Mouse (Mus musculus): ENCODE data around the gene Pank2. TPM values are rescaled to one million over a fixed set of nuclear protein-coding genes. Genes with fewer than 3 reads are reported as not detected.
"Not testable (repeated sequence)": the region's sequence is repeated elsewhere in the genome, so short reads cannot be mapped to it uniquely, and the experiment has no call there.

Gene Pank2
- polyA plus RNA-seq, 1 experiment from 2014 or later = 22.3 TPM

GRCm38 (mm10) chr2:131296746-131297261 lies 34.5 kb downstream of the Pank2 start:
- H3K36me3 ChIP-seq (ENCODE audit: insufficient read depth, low read length) = peaks cover 21% of the 10 kb centered on the region; the same call in 1 of the 2 replicates
- H3K27ac ChIP-seq (ENCODE audit: low read length) = no peak overlapping the region
- TF ChIP-seq CTCF (IDR thresholded peaks at IDR 0.05) = no peak

GRCm38 (mm10) chr2:131298674-131299073 lies 36.4 kb downstream of the Pank2 start:
- DNase-seq (ENCODE audit: low spot score); H3K9me3 ChIP-seq (ENCODE audit: low read length); H3K27ac ChIP-seq (ENCODE audit: low read length); H3K4me1 ChIP-seq (ENCODE audit: insufficient read depth, low read depth, low read length); H3K9ac ChIP-seq (replicated peaks; ENCODE audit: low read depth); H3K27me3 ChIP-seq (replicated peaks; ENCODE audit: insufficient read depth, low read length); ATAC-seq; H3K4me2 ChIP-seq (replicated peaks; ENCODE audit: low read depth, low read length); H3K4me3 ChIP-seq (ENCODE audit: low read depth, low read length): not testable (repeated sequence)
- H3K36me3 ChIP-seq (ENCODE audit: insufficient read depth, low read length) = peaks cover 16% of the 10 kb centered on the region; the same call in 1 of the 2 replicates
- 76% methylated on average over 7 of the region's 7 CpGs for WGBS

More at GRCm38 (mm10) chr2:131296746-131297261, 34.5 kb downstream of the Pank2 start:
- Histone ChIP-seq H3K4me1 (ENCODE audit: insufficient read depth, low read depth, low read length) (no peaks in the 10 kb centered on the region), H3K4me3 (ENCODE audit: low read depth, low read length) (no peak overlapping the region), H3K4me2 (replicated peaks; ENCODE audit: low read depth, low read length) (no peak overlapping the region), H3K9me3 (ENCODE audit: low read length) (no peaks in the 10 kb centered on the region), H3K9ac (replicated peaks; ENCODE audit: low read depth) (no peak overlapping the region), H3K27me3 (replicated peaks; ENCODE audit: insufficient read depth, low read length) (no peaks in the 10 kb centered on the region)
- DNase-seq (ENCODE audit: low spot score) (no peak), ATAC-seq (no peak)
- 93% methylated on average over 2 of the region's 2 CpGs for WGBS

GRCm38 (mm10) chr2:131300485-131300884 lies 38.2 kb downstream of the Pank2 start:
- H3K9ac ChIP-seq (replicated peaks; ENCODE audit: low read depth) = no peak overlapping the region

GRCm38 (mm10) chr2:131301635-131302034 lies 39.3 kb downstream of the Pank2 start:
- DNase-seq (ENCODE audit: low spot score) (peak; percentile 57), ATAC-seq (peak; percentile 50)
- no peaks in the 10 kb centered on the region for H3K27me3 ChIP-seq (replicated peaks; ENCODE audit: insufficient read depth, low read length)
- H3K4me2 ChIP-seq (replicated peaks; ENCODE audit: low read depth, low read length) = no peak overlapping the region
- TF ChIP-seq EP300 (IDR thresholded peaks at IDR 0.05) (no peak), CTCF (IDR thresholded peaks at IDR 0.05) (no peak)
- peaks cover 12% of the 10 kb centered on the region; the same call in 1 of the 2 replicates for H3K36me3 ChIP-seq (ENCODE audit: insufficient read depth, low read length)
- H3K9me3 ChIP-seq (ENCODE audit: low read length) = no peaks in the 10 kb centered on the region
- no peaks in the 10 kb centered on the region for H3K4me1 ChIP-seq (ENCODE audit: insufficient read depth, low read depth, low read length)
- H3K9ac ChIP-seq (replicated peaks; ENCODE audit: low read depth) = no peak overlapping the region
- no peak overlapping the region for H3K27ac ChIP-seq (ENCODE audit: low read length)
- H3K4me3 ChIP-seq (ENCODE audit: low read depth, low read length) = no peak overlapping the region

More at GRCm38 (mm10) chr2:131300485-131300884, 38.2 kb downstream of the Pank2 start:
- H3K4me3 ChIP-seq (ENCODE audit: low read depth, low read length) = no peak overlapping the region
- H3K9me3 ChIP-seq (ENCODE audit: low read length) = no peaks in the 10 kb centered on the region
- no peak overlapping the region for H3K4me2 ChIP-seq (replicated peaks; ENCODE audit: low read depth, low read length)
- H3K4me1 ChIP-seq (ENCODE audit: insufficient read depth, low read depth, low read length) = no peaks in the 10 kb centered on the region
- WGBS = 72% methylated on average over 2 of the region's 2 CpGs
- no peaks in the 10 kb centered on the region for H3K27me3 ChIP-seq (replicated peaks; ENCODE audit: insufficient read depth, low read length)
- no peak for DNase-seq (ENCODE audit: low spot score)
- TF ChIP-seq CTCF (IDR thresholded peaks at IDR 0.05) = no peak
- no peak for TF ChIP-seq EP300 (IDR thresholded peaks at IDR 0.05)
- ATAC-seq = no peak
- no peak overlapping the region for H3K27ac ChIP-seq (ENCODE audit: low read length)
- peaks cover 18% of the 10 kb centered on the region; the same call in 1 of the 2 replicates for H3K36me3 ChIP-seq (ENCODE audit: insufficient read depth, low read length)

GRCm38 (mm10) chr2:131304497-131304896 lies 42.2 kb downstream of the Pank2 start:
- 73% methylated on average over 9 of the region's 9 CpGs for WGBS
- no peak for TF ChIP-seq CTCF (IDR thresholded peaks at IDR 0.05)
- no peak for TF ChIP-seq EP300 (IDR thresholded peaks at IDR 0.05)
- Histone ChIP-seq H3K4me1 (ENCODE audit: insufficient read depth, low read depth, low read length) (no peaks in the 10 kb centered on the region), H3K4me3 (ENCODE audit: low read depth, low read length) (no peak overlapping the region), H3K9me3 (ENCODE audit: low read length) (no peaks in the 10 kb centered on the region), H3K27me3 (replicated peaks; ENCODE audit: insufficient read depth, low read length) (no peaks in the 10 kb centered on the region), H3K36me3 (ENCODE audit: insufficient read depth, low read length) (0 out of 2 replicates have a peak, but pooled peaks cover 4% of the 10 kb centered on the region), H3K9ac (replicated peaks; ENCODE audit: low read depth) (no peak overlapping the region), H3K27ac (ENCODE audit: low read length) (no peak overlapping the region), H3K4me2 (replicated peaks; ENCODE audit: low read depth, low read length) (no peak overlapping the region)
- no peak for DNase-seq (ENCODE audit: low spot score)
- ATAC-seq = no peak

GRCm38 (mm10) chr2:131305226-131305625 lies 42.9 kb downstream of the Pank2 start:
- not testable (repeated sequence) for H3K4me1 ChIP-seq (ENCODE audit: insufficient read depth, low read depth, low read length); H3K27ac ChIP-seq (ENCODE audit: low read length); H3K9ac ChIP-seq (replicated peaks; ENCODE audit: low read depth); H3K4me2 ChIP-seq (replicated peaks; ENCODE audit: low read depth, low read length); H3K36me3 ChIP-seq (ENCODE audit: insufficient read depth, low read length); H3K4me3 ChIP-seq (ENCODE audit: low read depth, low read length); DNase-seq (ENCODE audit: low spot score); H3K27me3 ChIP-seq (replicated peaks; ENCODE audit: insufficient read depth, low read length); ATAC-seq; H3K9me3 ChIP-seq (ENCODE audit: low read length)
- WGBS = 88% methylated on average over 1 of the region's 1 CpGs

- no peak for TF ChIP-seq EP300 (IDR thresholded peaks at IDR 0.05)
- no peak for TF ChIP-seq CTCF (IDR thresholded peaks at IDR 0.05)
- Histone ChIP-seq H3K27ac (ENCODE audit: low read length) (no peak overlapping the region), H3K9ac (replicated peaks; ENCODE audit: low read depth) (no peak overlapping the region), H3K4me1 (ENCODE audit: insufficient read depth, low read depth, low read length) (no peaks in the 10 kb centered on the region), H3K36me3 (ENCODE audit: insufficient read depth, low read length) (0 out of 2 replicates have a peak, but pooled peaks cover 4% of the 10 kb centered on the region), H3K4me2 (replicated peaks; ENCODE audit: low read depth, low read length) (no peak overlapping the region), H3K9me3 (ENCODE audit: low read length) (no peaks in the 10 kb centered on the region), H3K4me3 (ENCODE audit: low read depth, low read length) (no peak overlapping the region), H3K27me3 (replicated peaks; ENCODE audit: insufficient read depth, low read length) (no peaks in the 10 kb centered on the region)
- ATAC-seq (no peak), DNase-seq (ENCODE audit: low spot score) (no peak)
- 94% methylated on average over 5 of the region's 5 CpGs for WGBS
These were observed 45.1 kb downstream of the Pank2 start for GRCm38 (mm10) chr2:131307391-131307790.
